Mouse (Mus musculus) embryonic fibroblast, embryonic 13.5 days (primary cell): ENCODE data around the gene Ctbs.

Experiments
- CTCF ChIP-seq: IDR thresholded peaks from 2 replicates; pipeline ENCODE4 v1.5.1; 2011; ENCODE audit warnings: mild to moderate bottlenecking, control low read depth, low read length, moderate library complexity, borderline replicate concordance; ENCODE audit not compliant: insufficient read depth
- POLR2A ChIP-seq: IDR thresholded peaks from 2 replicates; pipeline ENCODE4 v1.6.1; 2011; ENCODE audit warnings: low read depth, mild to moderate bottlenecking, control low read depth, low read length, moderate library complexity

DNA sequence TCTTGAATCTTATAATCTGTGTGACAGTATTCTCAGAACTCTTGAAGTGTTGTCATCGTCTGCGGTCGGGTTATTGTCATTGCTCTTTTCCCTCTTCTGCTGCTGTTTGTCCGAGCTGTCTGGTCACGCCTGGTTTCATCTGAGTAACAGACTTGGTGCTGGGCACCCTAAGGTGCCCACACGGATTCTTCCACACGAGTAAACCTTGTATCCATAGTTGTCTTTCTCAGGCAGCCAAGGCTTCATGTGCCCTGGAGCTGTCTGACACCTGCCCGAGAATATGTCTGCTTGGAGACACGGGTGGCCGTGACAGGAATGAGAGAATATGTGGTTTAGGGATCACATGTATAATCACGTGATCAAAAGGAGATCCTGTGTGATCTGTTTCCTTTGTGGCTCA lies 14.1 kb upstream of the Ctbs start:
- TF ChIP-seq CTCF (no peak), POLR2A (no peak)
